Mouse (Mus musculus) forebrain, embryonic 11.5 days (tissue): ENCODE results near the gene Rnf186. TPM values are rescaled to one million over a fixed set of nuclear protein-coding genes. Genes with fewer than 3 reads are reported as not detected.

Experiments used
- ATAC-seq: fragments of 200-750 bp; cut with Nextera tagmentation; replicated peaks from 2 replicates; pipeline ENCODE4 v1.8.0; 2017; ENCODE audit warnings: moderate TSS enrichment; ENCODE audit not compliant: low FRiP score
- DNase-seq: peaks from one replicate; pipeline ENCODE4 v3.0.0-alpha.2; 2017; ENCODE audit warnings: low spot score
- H3K27ac ChIP-seq: fragments of 300-500 bp; sonication (generic); 2 replicates; pipeline ENCODE4 v1.5.1; 2014; ENCODE audit warnings: low read depth, low read length
- H3K27me3 ChIP-seq: fragments of 300-500 bp; sonication (generic); 2 replicates; pipeline ENCODE4 v1.6.1; 2014; ENCODE audit warnings: mild to moderate bottlenecking, low read length, mixed read lengths; ENCODE audit not compliant: control insufficient read depth, insufficient read depth
- H3K36me3 ChIP-seq: fragments of 300-500 bp; sonication (generic); 2 replicates; pipeline ENCODE4 v1.6.1; 2014; ENCODE audit warnings: mild to moderate bottlenecking, low read length, moderate library complexity, mixed read lengths; ENCODE audit not compliant: control insufficient read depth, insufficient read depth
- H3K4me1 ChIP-seq: fragments of 300-500 bp; sonication (generic); replicated peaks from 2 replicates; pipeline ENCODE4 v1.6.1; 2014; ENCODE audit warnings: low read length, mixed read lengths; ENCODE audit not compliant: control insufficient read depth, insufficient read depth
- H3K4me2 ChIP-seq: fragments of 300-500 bp; sonication (generic); 2 replicates; pipeline ENCODE4 v1.6.1; 2014; ENCODE audit warnings: low read depth, mild to moderate bottlenecking, low read length, moderate library complexity, mixed read lengths; ENCODE audit not compliant: severe bottlenecking
- H3K4me3 ChIP-seq: fragments of 300-500 bp; sonication (generic); 2 replicates; pipeline ENCODE4 v1.5.1; 2014; ENCODE audit warnings: low read depth, low read length
- H3K9ac ChIP-seq: fragments of 300-500 bp; sonication (generic); 2 replicates; pipeline ENCODE4 v1.6.1; 2014; ENCODE audit warnings: low read length
- H3K9me3 ChIP-seq: fragments of 300-500 bp; sonication (generic); 2 replicates; pipeline ENCODE4 v1.6.1; 2016; ENCODE audit warnings: low read length, mixed read lengths; ENCODE audit not compliant: control insufficient read depth
- WGBS: fragments of 180-500 bp; shearing (Covaris S2); extraction: QIAGEN DNeasy Blood & Tissue Kit; methylation state at CpG from one replicate; pipeline ENCODE4 v1.1.7; 2014; 5-methylcytosine and 5-hydroxymethylcytosine counted together
- polyA plus RNA-seq: library from polyadenylated mRNA; unstranded; fragments of >200 nt; fragmentation: Nextera tagmentation; extraction: Ambion mirVana; gene quantifications from 2 replicates; pipeline ENCODE4 v1.2.1, GENCODE M21; 2014

The Rnf186 gene
- polyA plus RNA-seq, 1 experiment from 2014 or later = not detected

DNA sequence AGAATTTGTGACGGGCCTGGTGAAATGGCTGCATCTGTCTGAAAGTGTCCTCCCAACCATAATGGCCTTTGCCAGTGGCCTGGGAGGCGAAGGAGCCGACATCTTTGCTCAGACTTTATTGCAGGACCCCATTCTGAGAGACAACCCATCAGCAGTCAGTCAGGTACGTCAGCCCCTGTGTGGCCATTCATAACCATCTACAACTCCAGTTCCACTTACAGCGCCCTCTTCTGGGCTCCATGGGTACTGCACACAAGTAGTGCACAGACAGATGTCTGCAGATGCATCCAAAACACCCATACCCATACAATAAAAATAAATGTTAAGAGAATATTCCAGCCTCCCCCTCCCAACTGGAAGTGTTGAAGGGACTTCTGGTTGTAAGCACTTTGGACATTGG, 29.5 kb downstream of the Rnf186 start:
- Histone ChIP-seq H3K27ac (no peak overlapping the region), H3K4me3 (no peak overlapping the region), H3K36me3 (no peaks in the 10 kb centered on the region), H3K4me2 (no peak overlapping the region), H3K9me3 (no peaks in the 10 kb centered on the region), H3K4me1 (no peaks in the 10 kb centered on the region), H3K9ac (no peak overlapping the region), H3K27me3 (no peaks in the 10 kb centered on the region)
- DNase-seq (no peak), ATAC-seq (no peak)
- WGBS = 78% methylated on average over 5 of the region's 5 CpGs

GRCm38 (mm10) chr4:138997121-138997520, 30.2 kb downstream of the Rnf186 start:
- no peak for ATAC-seq
- Histone ChIP-seq H3K4me1 (no peaks in the 10 kb centered on the region), H3K9ac (no peak overlapping the region), H3K36me3 (no peaks in the 10 kb centered on the region), H3K4me2 (no peak overlapping the region), H3K9me3 (no peaks in the 10 kb centered on the region), H3K4me3 (no peak overlapping the region), H3K27ac (no peak overlapping the region), H3K27me3 (no peaks in the 10 kb centered on the region)
- DNase-seq = no peak
- 86% methylated on average over 4 of the region's 4 CpGs for WGBS

GRCm38 (mm10) chr4:138998611-138999010, 31.7 kb downstream of the Rnf186 start:
- Histone ChIP-seq H3K4me3 (no peak overlapping the region), H3K9me3 (no peaks in the 10 kb centered on the region), H3K4me1 (no peaks in the 10 kb centered on the region), H3K27ac (no peak overlapping the region), H3K27me3 (no peaks in the 10 kb centered on the region), H3K9ac (no peak overlapping the region), H3K36me3 (no peaks in the 10 kb centered on the region), H3K4me2 (no peak overlapping the region)
- WGBS = 93% methylated on average over 11 of the region's 11 CpGs
- DNase-seq (no peak), ATAC-seq (no peak)

DNA sequence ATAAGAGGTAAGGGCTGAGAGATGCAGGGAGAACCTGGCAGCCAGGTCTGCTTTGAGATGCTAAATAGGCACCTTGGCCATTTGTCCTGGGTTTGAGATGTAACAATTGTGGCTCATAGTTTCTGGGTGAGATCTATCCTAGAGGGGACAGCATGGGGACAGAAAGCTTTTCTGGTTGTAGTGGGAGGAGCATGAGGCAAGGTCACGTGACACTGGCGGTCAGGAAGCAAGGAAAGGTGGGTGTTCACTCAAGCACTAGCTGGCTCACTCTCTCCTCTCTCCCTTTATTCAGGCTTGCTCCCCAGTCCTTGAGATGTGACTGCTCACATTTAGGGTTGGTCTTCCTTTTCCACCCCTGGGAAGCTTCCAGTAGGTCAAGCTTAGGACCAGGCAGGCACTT, 34.1 kb downstream of the Rnf186 start:
- Histone ChIP-seq H3K9ac (no peak overlapping the region), H3K4me3 (no peak overlapping the region), H3K9me3 (no peaks in the 10 kb centered on the region), H3K27me3 (no peaks in the 10 kb centered on the region), H3K4me1 (no peaks in the 10 kb centered on the region), H3K27ac (no peak overlapping the region), H3K36me3 (no peaks in the 10 kb centered on the region), H3K4me2 (no peak overlapping the region)
- DNase-seq (no peak), ATAC-seq (no peak)
- WGBS = 44% methylated on average over 2 of the region's 2 CpGs

GRCm38 (mm10) chr4:139001433-139001832, 34.5 kb downstream of the Rnf186 start:
- no peak for DNase-seq
- no peaks in the 10 kb centered on the region for H3K9me3 ChIP-seq
- no peak overlapping the region for H3K4me3 ChIP-seq
- H3K9ac ChIP-seq = no peak overlapping the region
- no peak overlapping the region for H3K4me2 ChIP-seq
- WGBS = 32% methylated on average over 6 of the region's 6 CpGs
- H3K27me3 ChIP-seq = no peaks in the 10 kb centered on the region
- no peaks in the 10 kb centered on the region for H3K4me1 ChIP-seq
- H3K36me3 ChIP-seq = no peaks in the 10 kb centered on the region
- no peak for ATAC-seq
- no peak overlapping the region for H3K27ac ChIP-seq

- H3K27ac ChIP-seq = no peak overlapping the region
- H3K27me3 ChIP-seq = no peaks in the 10 kb centered on the region
- no peak overlapping the region for H3K4me3 ChIP-seq
- H3K9ac ChIP-seq = no peak overlapping the region
- 66% methylated on average over 8 of the region's 8 CpGs for WGBS
- ATAC-seq (no peak), DNase-seq (no peak)
- H3K4me2 ChIP-seq = no peak overlapping the region
- H3K4me1 ChIP-seq = no peaks in the 10 kb centered on the region
- no peaks in the 10 kb centered on the region for H3K36me3 ChIP-seq
- no peaks in the 10 kb centered on the region for H3K9me3 ChIP-seq
Measured at GRCm38 (mm10) chr4:139004067-139004466, 37.2 kb downstream of the Rnf186 start.

DNA sequence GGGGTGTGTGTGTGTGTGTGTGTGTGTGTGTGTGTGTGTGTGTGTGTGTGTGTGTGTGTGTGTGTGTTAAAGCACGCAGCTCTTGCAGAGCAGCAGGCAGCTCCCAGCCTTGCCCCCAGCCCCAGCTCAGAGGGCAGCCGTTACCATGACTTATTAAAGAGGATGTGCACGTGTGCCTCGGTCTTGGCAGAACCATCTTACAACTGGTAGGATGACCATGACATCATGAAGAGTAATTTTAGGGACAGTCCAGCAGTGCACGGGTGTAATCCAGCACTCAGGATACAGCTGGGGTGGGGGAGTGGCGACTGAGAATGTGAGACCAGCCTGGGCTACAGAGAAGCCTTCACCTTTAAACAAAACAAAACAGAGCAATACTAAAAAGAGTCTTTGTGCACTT, 38.3 kb downstream of the Rnf186 start:
- Histone ChIP-seq H3K4me2 (no peak overlapping the region), H3K27me3 (no peaks in the 10 kb centered on the region), H3K9ac (no peak overlapping the region), H3K27ac (no peak overlapping the region), H3K4me3 (no peak overlapping the region), H3K9me3 (no peaks in the 10 kb centered on the region), H3K4me1 (no peaks in the 10 kb centered on the region), H3K36me3 (no peaks in the 10 kb centered on the region)
- WGBS = 81% methylated on average over 5 of the region's 6 CpGs
- DNase-seq (no peak), ATAC-seq (no peak)

DNA sequence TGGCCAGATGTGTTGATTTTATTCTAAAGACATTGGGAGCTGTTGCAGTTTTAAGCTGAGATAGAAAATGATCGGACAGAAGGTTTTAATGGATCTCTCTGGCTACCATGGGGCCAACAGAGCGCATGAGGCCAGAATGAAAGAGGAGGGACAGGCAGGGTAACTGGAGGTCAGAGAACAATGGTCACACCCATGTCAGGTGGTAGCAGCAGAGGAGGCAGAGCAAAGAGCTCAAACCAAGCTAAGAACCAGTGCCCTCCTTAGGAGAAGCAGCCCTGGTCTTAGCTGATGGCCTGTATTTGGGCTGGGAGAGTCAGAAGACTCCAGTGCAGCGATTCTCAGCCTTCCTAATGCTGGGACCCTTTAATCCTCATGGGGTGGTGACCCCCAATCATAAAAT, 40.4 kb downstream of the Rnf186 start:
- H3K4me1 ChIP-seq = no peaks in the 10 kb centered on the region
- H3K9ac ChIP-seq = no peak overlapping the region
- H3K27me3 ChIP-seq = no peaks in the 10 kb centered on the region
- no peak overlapping the region for H3K4me2 ChIP-seq
- H3K27ac ChIP-seq = no peak overlapping the region
- 89% methylated on average over 3 of the region's 3 CpGs for WGBS
- no peaks in the 10 kb centered on the region for H3K36me3 ChIP-seq
- H3K9me3 ChIP-seq = no peaks in the 10 kb centered on the region
- ATAC-seq (no peak), DNase-seq (no peak)
- H3K4me3 ChIP-seq = no peak overlapping the region

DNA sequence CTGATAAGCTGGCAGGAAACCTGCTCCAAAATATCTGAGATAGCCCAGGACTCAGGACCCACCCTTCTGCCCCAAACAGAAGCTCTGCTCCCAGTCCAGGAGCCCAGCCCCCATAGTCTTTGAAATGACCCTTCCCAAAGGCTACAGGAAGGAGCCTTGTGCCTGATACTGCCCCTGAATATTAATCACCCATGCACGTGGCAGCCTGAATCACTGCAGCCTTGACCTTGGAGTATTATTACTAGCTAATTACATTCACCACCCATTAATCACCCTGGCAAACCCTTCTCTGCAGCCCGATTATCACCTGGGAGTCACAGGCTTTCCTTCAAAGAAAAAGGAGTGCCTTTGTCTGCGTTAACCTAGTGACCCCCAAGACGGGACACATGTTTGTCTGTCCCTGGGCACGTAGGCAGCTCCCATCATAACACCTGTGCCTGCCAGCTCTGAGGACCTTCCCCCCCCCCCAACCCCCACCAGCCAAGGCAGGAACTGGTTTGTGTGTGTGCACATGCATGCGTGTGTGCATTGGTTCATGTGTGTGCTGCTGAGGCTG, 41.1 kb downstream of the Rnf186 start:
- WGBS = 60% methylated on average over 6 of the region's 6 CpGs
- DNase-seq (no peak), ATAC-seq (no peak)
- Histone ChIP-seq H3K4me1 (no peaks in the 10 kb centered on the region), H3K9ac (no peak overlapping the region), H3K4me2 (no peak overlapping the region), H3K4me3 (no peak overlapping the region), H3K27me3 (no peaks in the 10 kb centered on the region), H3K27ac (no peak overlapping the region), H3K9me3 (no peaks in the 10 kb centered on the region), H3K36me3 (no peaks in the 10 kb centered on the region)
